Comparison of ENCODE assay signal across 10 mouse cellular contexts in the genomic region with DNA sequence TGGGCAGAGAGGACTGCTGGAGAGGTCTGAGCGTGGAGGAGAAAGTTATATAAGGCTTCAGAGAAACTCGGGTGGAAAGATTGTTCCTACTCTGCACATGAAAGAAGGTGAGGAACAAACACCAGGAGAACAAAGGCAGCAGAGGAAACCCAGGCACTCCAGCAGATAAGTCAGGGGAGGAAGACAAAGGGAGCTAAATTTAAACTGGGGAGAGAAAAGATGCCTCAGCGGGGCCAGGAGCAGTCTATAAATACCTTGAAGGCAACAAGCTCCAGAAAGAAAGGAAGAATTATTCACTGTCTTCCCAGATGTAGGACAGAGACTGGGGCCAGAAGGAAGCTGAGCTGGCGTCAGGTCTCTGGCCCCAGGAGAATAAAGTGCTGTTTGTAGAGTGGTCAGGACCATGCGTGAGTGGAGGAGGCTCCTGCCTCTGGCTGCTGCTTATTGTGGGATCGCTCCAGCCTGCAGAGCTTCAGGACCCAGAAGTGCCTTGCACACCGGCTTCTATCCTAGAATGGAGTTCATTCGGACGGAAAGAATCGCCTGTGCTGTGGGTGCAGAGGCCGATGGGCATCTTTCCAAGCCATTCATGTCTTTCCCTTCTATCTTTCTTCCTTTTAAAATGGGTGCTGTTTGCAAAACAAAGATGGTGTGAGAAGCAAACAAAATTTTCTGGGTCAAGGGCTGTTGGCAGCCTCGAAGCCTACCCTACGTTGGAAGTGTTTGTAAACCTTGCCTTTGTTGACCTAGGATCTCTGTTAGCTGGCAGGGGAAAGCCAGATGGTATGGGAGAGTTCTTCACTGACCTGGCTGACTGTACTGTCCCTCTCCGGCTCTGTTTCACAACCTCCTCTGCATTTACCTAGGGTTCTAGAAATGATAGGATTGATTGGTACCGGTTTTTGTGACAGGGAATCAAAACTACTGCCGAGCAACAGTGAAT. TPM values are rescaled to one million over a fixed set of nuclear protein-coding genes. Genes with fewer than 3 reads are reported as not detected.
DNase-seq lines count a peak whose midpoint lies in the region; TF ChIP-seq lines count a peak whose summit lies in the region.
"Had no signal": no experiment of that assay in that cellular context is flagged by ENCODE, and none has a peak within 500 bp of the region (broad histone marks: within the 10 kb centered on the region; RNA-seq: fewer than 3 reads in every experiment).

No protein-coding gene starts in this region.

- DNase-seq in gastrocnemius, postnatal 25 days = peak; percentile 16
- DNase-seq in gastrocnemius, adult 18-20 months (ENCODE audit: low spot score) = no peak
- DNase-seq in heart, postnatal 14 days = peak; percentile 25 to 36
- DNase-seq in left cerebral cortex, postnatal 4 days = peak; percentile 22
- no peak for DNase-seq in layer of hippocampus, adult 8-10 months (ENCODE audit: low spot score in 2 of 2)
- DNase-seq in spleen, postnatal 14 days (ENCODE audit: low spot score in 2 of 2) = no peak
- no peak for DNase-seq in layer of hippocampus, postnatal 25 days (ENCODE audit: extremely low spot score in 1 of 2, low spot score in 1 of 2)

- H3K4me3 ChIP-seq in cortical plate, adult 2 months (ENCODE audit: insufficient read depth, low read length) = no peak overlapping the region

- H3K27ac ChIP-seq in cortical plate, adult 2 months (ENCODE audit: insufficient read depth, low read length) = peak overlapping the region; percentile 16
- H3K27ac ChIP-seq: macrophage had no signal

- TF ChIP-seq POLR2A in cortical plate, adult 2 months (IDR thresholded peaks at IDR 0.05; ENCODE audit: extremely low read depth, insufficient read depth, low read length) = no peak

- no peak for TF ChIP-seq CTCF in cortical plate, adult 2 months (IDR thresholded peaks at IDR 0.05; ENCODE audit: extremely low read depth, insufficient read depth, low read length)

- intact Hi-C loops in heart, postnatal 14 days (cut with DNase I) = loop anchor here (1.0 kb wide), 1 partner anchor 29 kb away; no protein-coding TSS in a partner anchor
- intact Hi-C loops in left cerebral cortex, postnatal 4 days (cut with DNase I) = no loop called here

- H3K4me1 ChIP-seq in cortical plate, adult 2 months (ENCODE audit: control insufficient read depth, insufficient read depth, low read length) = peaks cover 4% of the 10 kb centered on the region; the same call in 1 of the 2 replicates

RNA-seq across cellular contexts. Expression of gene Lrrc55, which starts 55.6 kb away (rescaled TPM):
- 1 to 10 TPM in 1 of 2 experiments, under 1 TPM in 1; 0.59 to 1.8 TPM for total RNA-seq in gastrocnemius, postnatal 25 days (2021)
- total RNA-seq in gastrocnemius, adult 18-20 months (2021) = under 1 TPM; 0.23 to 0.71 TPM
- polyA plus RNA-seq in cortical plate, adult 2 months (2012; rRNA removed) = 35.7 and 36.0 TPM in 2 replicates
- 1 to 10 TPM; 3.1 to 4.3 TPM for total RNA-seq in heart, postnatal 14 days (2021)
- total RNA-seq in left cerebral cortex, postnatal 4 days (2021) = 10 to 100 TPM; 53.3 to 54.1 TPM
- total RNA-seq in layer of hippocampus, adult 8-10 months (2022) = 10 to 100 TPM; 15.3 to 19.1 (median 16.6) TPM
- total RNA-seq in layer of hippocampus, postnatal 25 days (2021) = 10 to 100 TPM; 15.0 to 19.1 TPM
- polyA plus RNA-seq: G1E, macrophage had no signal

Comparison
In these comparisons a context has a peak if more than half of its experiments do, and no peak if none do; other contexts are left out.
1. DNase-seq: peak in gastrocnemius, postnatal 25 days (single experiment), heart, postnatal 14 days (2 of 2) and left cerebral cortex, postnatal 4 days (single experiment); none in gastrocnemius, adult 18-20 months (single experiment), layer of hippocampus, adult 8-10 months (0 of 2), spleen, postnatal 14 days (0 of 2) and layer of hippocampus, postnatal 25 days (0 of 2).